Mouse (Mus musculus): Measurements from ENCODE around the gene Eml3. TPM values are rescaled to one million over a fixed set of nuclear protein-coding genes. Genes with fewer than 3 reads are reported as not detected.

Gene Eml3
- total and polyA plus RNA-seq, 3 experiments: 16.6 to 23.4 TPM; not detected in 1

DNA sequence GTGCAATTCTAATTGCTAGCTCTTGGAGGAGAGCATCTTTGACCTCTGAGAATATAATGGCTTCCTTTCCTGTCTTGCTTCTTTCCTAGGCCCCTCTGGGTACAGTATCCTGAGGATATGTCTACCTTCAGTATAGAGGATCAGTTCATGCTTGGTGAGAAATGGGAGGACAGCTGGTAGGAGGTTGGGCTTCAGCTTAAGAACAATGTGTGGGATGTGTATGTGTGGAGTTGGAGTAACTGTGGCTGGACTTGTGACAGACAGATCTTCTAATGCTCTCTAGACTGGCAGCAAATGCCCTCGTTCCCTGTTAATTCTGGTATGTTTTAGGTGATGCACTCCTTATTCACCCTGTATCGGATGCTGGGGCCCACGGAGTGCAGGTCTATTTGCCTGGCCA, 15.1 kb upstream of the Eml3 start:
- Histone ChIP-seq H3K4me1 (ENCODE audit: control insufficient read depth in 1 of 2, insufficient read depth in 2 of 2, low read length in 2 of 2) (no peaks in the 10 kb centered on the region), H3K9me3 (replicated peaks; ENCODE audit: insufficient read depth, low read length) (no peaks in the 10 kb centered on the region), H3K9ac (ENCODE audit: control insufficient read depth, low read depth, low read length, poor library complexity, severe bottlenecking) (no peak overlapping the region), H3K36me3 (ENCODE audit: control insufficient read depth in 1 of 2, insufficient read depth in 2 of 2, low read length in 2 of 2) (peaks cover 0 to 21% of the 10 kb centered on the region in 2 experiments; a peak in 3 of 4 replicates), H3K27me3 (ENCODE audit: control insufficient read depth in 1 of 2, insufficient read depth in 2 of 2, low read length in 2 of 2) (no peaks in the 10 kb centered on the region), H3K4me3 (ENCODE audit: control insufficient read depth in 1 of 2, insufficient read depth in 1 of 2, low read depth in 2 of 2, low read length in 2 of 2) (no peak overlapping the region), H3K27ac (ENCODE audit: control insufficient read depth, low read depth, low read length) (no peak overlapping the region), H3K79me2 (ENCODE audit: control insufficient read depth, insufficient read depth, low read length, poor library complexity) (no peaks in the 10 kb centered on the region)
- TF ChIP-seq ZNF384 (IDR thresholded peaks at IDR 0.05; ENCODE audit: low read depth, low read length): no peak
- no peak for TF ChIP-seq MAX (IDR thresholded peaks at IDR 0.05; ENCODE audit: low read length)
- TF ChIP-seq EP300 (IDR thresholded peaks at IDR 0.05; ENCODE audit: low read depth in 1 of 2, low read length in 2 of 2): no peak
- no peak for TF ChIP-seq TCF12 (IDR thresholded peaks at IDR 0.05; ENCODE audit: low read depth, low read length)
- no peak for TF ChIP-seq NELFE (IDR thresholded peaks at IDR 0.05; ENCODE audit: low read depth, low read length)
- no peak for TF ChIP-seq RCOR1 (IDR thresholded peaks at IDR 0.05; ENCODE audit: low read depth, low read length)
- TF ChIP-seq GABPA (IDR thresholded peaks at IDR 0.05; ENCODE audit: low read depth, low read length): no peak
- no peak for TF ChIP-seq HCFC1 (IDR thresholded peaks at IDR 0.05; ENCODE audit: low read depth, low read length)
- TF ChIP-seq BHLHE40 (IDR thresholded peaks at IDR 0.05; ENCODE audit: borderline replicate concordance, low read depth, low read length): no peak
- TF ChIP-seq TAL1 (IDR thresholded peaks at IDR 0.05; ENCODE audit: low read length): no peak
- no peak for TF ChIP-seq ETS1 (IDR thresholded peaks at IDR 0.05; ENCODE audit: low read depth, low read length)
- no peak for TF ChIP-seq ZC3H11A (IDR thresholded peaks at IDR 0.05; ENCODE audit: low read depth, low read length)
- TF ChIP-seq RAD21 (IDR thresholded peaks at IDR 0.05; ENCODE audit: low read depth, low read length): no peak
- TF ChIP-seq POLR2AphosphoS2 (IDR thresholded peaks at IDR 0.05; ENCODE audit: low read length): no peak
- no peak for DNase-seq (ENCODE audit: low read depth, low spot score)

DNA sequence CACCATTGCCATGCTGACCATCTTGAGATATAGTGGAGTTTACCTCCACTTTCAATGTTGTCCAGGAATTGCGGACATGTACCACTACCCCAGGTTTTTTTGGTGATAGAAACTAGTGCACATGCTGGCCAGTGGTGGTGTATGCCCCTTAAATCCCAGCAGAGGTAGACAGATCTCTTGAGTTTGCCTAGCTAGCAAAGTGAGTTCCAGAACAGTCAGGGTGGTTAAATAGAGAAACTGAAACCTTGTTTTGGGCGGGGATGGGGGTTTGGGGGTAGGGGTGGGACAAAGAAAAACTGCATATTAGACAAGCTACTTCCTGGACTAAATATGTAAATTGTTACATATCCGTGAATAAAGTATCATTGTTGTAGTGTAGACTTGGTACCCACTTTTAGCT, 10.4 kb upstream of the Eml3 start:
- Histone ChIP-seq H3K4me1 (ENCODE audit: control insufficient read depth in 1 of 2, insufficient read depth in 2 of 2, low read length in 2 of 2) (peaks cover 8 to 10% of the 10 kb centered on the region in 2 experiments; a peak in 3 of 4 replicates), H3K9me3 (replicated peaks; ENCODE audit: insufficient read depth, low read length) (no peaks in the 10 kb centered on the region), H3K4me3 (ENCODE audit: control insufficient read depth in 1 of 2, insufficient read depth in 1 of 2, low read depth in 2 of 2, low read length in 2 of 2) (no peak overlapping the region), H3K9ac (ENCODE audit: control insufficient read depth, low read depth, low read length, poor library complexity, severe bottlenecking) (no peak overlapping the region), H3K36me3 (ENCODE audit: control insufficient read depth in 1 of 2, insufficient read depth in 2 of 2, low read length in 2 of 2) (peaks cover 4 to 13% of the 10 kb centered on the region in 2 experiments), H3K27me3 (ENCODE audit: control insufficient read depth in 1 of 2, insufficient read depth in 2 of 2, low read length in 2 of 2) (no peaks in the 10 kb centered on the region), H3K79me2 (ENCODE audit: control insufficient read depth, insufficient read depth, low read length, poor library complexity) (peaks cover 16% of the 10 kb centered on the region), H3K27ac (ENCODE audit: control insufficient read depth, low read depth, low read length) (no peak overlapping the region)
- TF ChIP-seq KAT2A (conservative IDR thresholded peaks at IDR 0.05; ENCODE audit: low read depth, low read length) (no peak), UBTF (IDR thresholded peaks at IDR 0.05; ENCODE audit: borderline replicate concordance, insufficient read depth, low read depth, low read length) (no peak), ZNF384 (IDR thresholded peaks at IDR 0.05; ENCODE audit: low read depth, low read length) (no peak), NELFE (IDR thresholded peaks at IDR 0.05; ENCODE audit: low read depth, low read length) (no peak), USF1 (IDR thresholded peaks at IDR 0.05; ENCODE audit: low read depth, low read length) (no peak), MAFK (IDR thresholded peaks at IDR 0.05; ENCODE audit: borderline replicate concordance, low read depth, low read length) (no peak)
- no peak for DNase-seq (ENCODE audit: low read depth, low spot score)
